Mouse (Mus musculus): Measurements from ENCODE around the gene Lyve1.

The Lyve1 gene

GRCm38 (mm10) chr7:110809585-110810557 is 53.2 kb downstream of the Lyve1 start:
- DNase-seq (ENCODE audit: low spot score in 2 of 2), result no peak

GRCm38 (mm10) chr7:110808962-110809361 is 54.1 kb downstream of the Lyve1 start:
- peak in 1 of 2 experiments; percentile 48 for DNase-seq (ENCODE audit: low spot score in 2 of 2)

GRCm38 (mm10) chr7:110807460-110808030 is 55.5 kb downstream of the Lyve1 start:
- DNase-seq (ENCODE audit: low spot score in 2 of 2), result no peak

GRCm38 (mm10) chr7:110804266-110804665 is 58.8 kb downstream of the Lyve1 start:
- peak in 1 of 2 experiments; percentile 61 for DNase-seq (ENCODE audit: low spot score in 2 of 2)

- DNase-seq (ENCODE audit: low spot score in 2 of 2), result no peak
Observed at GRCm38 (mm10) chr7:110803131-110803530, 59.9 kb downstream of the Lyve1 start.

GRCm38 (mm10) chr7:110801028-110801427 is 62.0 kb downstream of the Lyve1 start:
- DNase-seq (ENCODE audit: low spot score in 2 of 2), result peak; percentile 85 to 94
